ENCODE assay signal across 8 mouse cellular contexts in genomic region chr2:27474621-27475484, GRCm38 (mm10). TPM values are rescaled to one million over a fixed set of nuclear protein-coding genes. Genes with fewer than 3 reads are reported as not detected.
A peak's percentile ranks its signal among the peaks of the same experiment; 100 is the strongest.
DNase-seq lines count a peak whose midpoint lies in the region; ATAC-seq lines count a peak whose summit lies in the region.

No protein-coding gene starts in this region.

- H3K27me3 ChIP-seq in embryonic facial prominence, embryonic 15.5 days, result no peaks in the 10 kb centered on the region
- H3K27me3 ChIP-seq in heart, embryonic 16.5 days (ENCODE audit: control insufficient read depth, insufficient read depth, low read length), result no peaks in the 10 kb centered on the region
- H3K27me3 ChIP-seq in splenic B cell, adult 2 months (ENCODE audit: control insufficient read depth, insufficient read depth, low read length, poor library complexity, severe bottlenecking), result no peaks in the 10 kb centered on the region

- peak; percentile 25 for ATAC-seq in embryonic facial prominence, embryonic 15.5 days (ENCODE audit: insufficient number of reproducible peaks, low FRiP score, low TSS enrichment, low read depth)
- ATAC-seq in heart, embryonic 16.5 days (replicated peaks; ENCODE audit: extremely low read depth, insufficient read depth, low FRiP score), result peak; percentile 4
- no peak for ATAC-seq in megakaryocyte-erythroid progenitor cell, adult 5-6 weeks (replicated peaks; ENCODE audit: low FRiP score, low TSS enrichment, poor library complexity, severe bottlenecking)

- peak overlapping the region; percentile 96 for H3K27ac ChIP-seq in embryonic facial prominence, embryonic 15.5 days (replicated peaks)
- H3K27ac ChIP-seq in heart, embryonic 16.5 days (ENCODE audit: low read length), result peak overlapping the region; percentile 97

- H3K4me1 ChIP-seq in embryonic facial prominence, embryonic 15.5 days, result peaks cover 55% of the 10 kb centered on the region
- peaks cover 48% of the 10 kb centered on the region for H3K4me1 ChIP-seq in heart, embryonic 16.5 days (ENCODE audit: control insufficient read depth, insufficient read depth, low read length)

- DNase-seq in CD4-positive, CD25-positive, alpha-beta regulatory T cell, adult 2 months (ENCODE audit: low read depth, low spot score), result peak; percentile 44
- DNase-seq in Muller cell, postnatal 12 days (ENCODE audit: inconsistent ontology term), result peak; percentile 32
- peak; percentile 61 for DNase-seq in kidney, postnatal 4 days
- DNase-seq in mesoderm, embryonic 11.5 days (ENCODE audit: low read depth, low spot score), result peak; percentile 46
- peak; percentile 22 for DNase-seq in splenic B cell, adult 2 months (ENCODE audit: low read depth, low spot score)

- under 1% methylated on average over 84 of the region's 84 CpGs for WGBS in embryonic facial prominence, embryonic 15.5 days
- WGBS in heart, embryonic 16.5 days, result under 1% methylated on average over 84 of the region's 84 CpGs

- H3K9ac ChIP-seq in embryonic facial prominence, embryonic 15.5 days, result peak overlapping the region; percentile 96
- H3K9ac ChIP-seq in heart, embryonic 16.5 days (ENCODE audit: low read length), result peak overlapping the region; percentile 97

- H3K9me3 ChIP-seq in embryonic facial prominence, embryonic 15.5 days (replicated peaks), result no peaks in the 10 kb centered on the region
- no peaks in the 10 kb centered on the region for H3K9me3 ChIP-seq in heart, embryonic 16.5 days (replicated peaks; ENCODE audit: control insufficient read depth, low read length)

- H3K4me2 ChIP-seq in embryonic facial prominence, embryonic 15.5 days (replicated peaks), result peak overlapping the region; percentile 68
- peak overlapping the region; percentile 84 for H3K4me2 ChIP-seq in heart, embryonic 16.5 days (ENCODE audit: low read depth, low read length)

- peak overlapping the region; percentile 98 for H3K4me3 ChIP-seq in embryonic facial prominence, embryonic 15.5 days (replicated peaks)
- H3K4me3 ChIP-seq in heart, embryonic 16.5 days (ENCODE audit: low read length), result peak overlapping the region; percentile 96

- H3K36me3 ChIP-seq in embryonic facial prominence, embryonic 15.5 days, result no peaks in the 10 kb centered on the region
- H3K36me3 ChIP-seq in heart, embryonic 16.5 days (ENCODE audit: control insufficient read depth, insufficient read depth), result no peaks in the 10 kb centered on the region
- no peaks in the 10 kb centered on the region for H3K36me3 ChIP-seq in splenic B cell, adult 2 months (ENCODE audit: control insufficient read depth, insufficient read depth, low read length, poor library complexity, severe bottlenecking)

RNA-seq across cellular contexts. Expression of gene Brd3, which starts 32.6 kb away (rescaled TPM):
- 106 and 121 TPM in 2 replicates for polyA plus RNA-seq in embryonic facial prominence, embryonic 15.5 days (2015; fragmentation: Nextera tagmentation; extraction: Ambion mirVana)
- polyA plus RNA-seq in heart, embryonic 16.5 days (2015; fragmentation: Nextera tagmentation; extraction: Ambion mirVana), result 57.1 and 61.0 TPM in 2 replicates
- total RNA-seq in megakaryocyte-erythroid progenitor cell, adult 5-6 weeks (2014; fragmentation: Nextera tagmentation), result 57.9 and 68.7 TPM in 2 replicates
- 23.5 and 40.9 TPM in 2 replicates for total RNA-seq in megakaryocyte-erythroid progenitor cell, adult 5-6 weeks (2017)

RNA-seq across cellular contexts. Expression of gene Brd3os, which starts 32.7 kb away (rescaled TPM):
- 16.4 and 17.0 TPM in 2 replicates for polyA plus RNA-seq in embryonic facial prominence, embryonic 15.5 days (2015; fragmentation: Nextera tagmentation; extraction: Ambion mirVana)
- 3.6 and 3.8 TPM in 2 replicates for polyA plus RNA-seq in heart, embryonic 16.5 days (2015; fragmentation: Nextera tagmentation; extraction: Ambion mirVana)
- not detected in 2 replicates for total RNA-seq in megakaryocyte-erythroid progenitor cell, adult 5-6 weeks (2014; fragmentation: Nextera tagmentation)
- 0.52 TPM in 1 of 2 replicates, not detected in the other for total RNA-seq in megakaryocyte-erythroid progenitor cell, adult 5-6 weeks (2017)

RNA-seq across cellular contexts. Expression of gene Wdr5, which starts 40.1 kb away (rescaled TPM):
- 51.8 and 52.1 TPM in 2 replicates for polyA plus RNA-seq in embryonic facial prominence, embryonic 15.5 days (2015; fragmentation: Nextera tagmentation; extraction: Ambion mirVana)
- 32.2 and 34.3 TPM in 2 replicates for polyA plus RNA-seq in heart, embryonic 16.5 days (2015; fragmentation: Nextera tagmentation; extraction: Ambion mirVana)
- 70.9 and 89.0 TPM in 2 replicates for total RNA-seq in megakaryocyte-erythroid progenitor cell, adult 5-6 weeks (2014; fragmentation: Nextera tagmentation)
- 87.0 and 91.8 TPM in 2 replicates for total RNA-seq in megakaryocyte-erythroid progenitor cell, adult 5-6 weeks (2017)

RNA-seq across cellular contexts. Expression of gene Vav2, which starts 48.0 kb away (rescaled TPM):
- 5.8 and 6.7 TPM in 2 replicates for polyA plus RNA-seq in embryonic facial prominence, embryonic 15.5 days (2015; fragmentation: Nextera tagmentation; extraction: Ambion mirVana)
- polyA plus RNA-seq in heart, embryonic 16.5 days (2015; fragmentation: Nextera tagmentation; extraction: Ambion mirVana), result 2.6 and 3.8 TPM in 2 replicates
- 9.0 and 15.9 TPM in 2 replicates for total RNA-seq in megakaryocyte-erythroid progenitor cell, adult 5-6 weeks (2014; fragmentation: Nextera tagmentation)
- total RNA-seq in megakaryocyte-erythroid progenitor cell, adult 5-6 weeks (2017), result 5.0 and 7.5 TPM in 2 replicates
